Mouse (Mus musculus) lung, adult 18-20 months (tissue): ENCODE results near the gene Rassf8.

Experiments
- DNase-seq, 2 experiments: peaks; one replicate each; pipeline ENCODE4 v3.0.0; 2022; ENCODE audit warnings: mixed read lengths in 2 of 2

The Rassf8 gene

GRCm38 (mm10) chr6:145747671-145748640 is 1.4 kb downstream of the Rassf8 start:
- DNase-seq: no peak

DNA sequence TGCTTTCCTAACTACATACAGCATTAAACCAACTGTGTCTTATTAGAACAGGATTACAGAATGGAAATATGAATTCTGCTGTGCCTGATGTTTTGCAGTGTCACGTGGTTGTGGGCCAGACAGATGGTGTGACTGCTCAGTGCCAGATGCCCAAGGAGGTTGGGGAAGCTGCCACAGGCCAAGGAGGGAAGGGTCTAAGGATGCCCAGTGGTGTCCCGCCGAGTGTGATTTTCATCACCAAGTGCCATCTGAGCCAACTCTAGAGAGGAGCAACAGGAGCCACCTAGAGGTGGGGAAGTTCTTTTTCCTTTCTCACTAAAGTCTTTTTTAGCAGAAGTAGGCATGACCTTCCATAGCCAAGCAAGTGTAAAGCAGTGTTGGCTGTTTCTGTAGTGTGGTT is 3.8 kb downstream of the Rassf8 start:
- DNase-seq: no peak

DNA sequence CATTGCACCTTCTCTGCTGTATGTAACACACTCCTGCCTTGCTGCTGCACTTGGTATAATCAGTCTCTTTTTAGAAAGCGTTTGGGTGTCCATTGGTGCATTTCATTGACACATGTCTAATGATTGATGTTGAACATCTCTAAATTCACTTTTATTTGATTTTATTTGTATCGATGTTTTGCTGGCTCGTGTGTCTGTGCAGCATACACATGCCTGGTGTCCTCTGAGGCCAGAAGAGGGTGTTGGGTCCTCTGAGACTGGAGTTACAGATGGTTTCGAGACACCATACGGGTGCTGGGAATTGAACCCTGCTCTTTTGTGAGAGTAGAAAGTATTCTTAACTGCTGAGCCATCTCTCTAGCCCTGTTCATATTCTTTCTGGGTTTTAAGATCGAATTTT is 6.7 kb downstream of the Rassf8 start:
- DNase-seq: no peak

DNA sequence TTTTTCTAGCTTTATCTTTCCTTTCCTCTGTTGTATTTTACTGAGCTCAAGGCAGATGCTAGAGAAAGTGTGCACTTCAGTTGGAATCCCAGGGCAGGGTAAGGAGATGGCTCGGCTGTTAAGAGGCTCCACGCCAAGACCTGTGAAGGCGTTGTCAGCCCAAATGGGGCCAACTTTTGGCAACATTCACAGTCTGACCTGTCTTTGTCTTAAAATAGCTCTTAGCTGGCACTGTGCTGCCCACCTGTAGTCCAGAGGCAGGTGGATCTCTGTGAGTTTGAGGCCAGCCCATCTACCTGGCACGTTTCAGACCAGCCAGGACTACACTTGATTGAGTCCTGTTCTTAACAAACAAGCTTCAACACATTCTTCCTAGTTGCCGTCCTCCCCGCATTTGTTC is 7.9 kb downstream of the Rassf8 start:
- no peak for DNase-seq

DNA sequence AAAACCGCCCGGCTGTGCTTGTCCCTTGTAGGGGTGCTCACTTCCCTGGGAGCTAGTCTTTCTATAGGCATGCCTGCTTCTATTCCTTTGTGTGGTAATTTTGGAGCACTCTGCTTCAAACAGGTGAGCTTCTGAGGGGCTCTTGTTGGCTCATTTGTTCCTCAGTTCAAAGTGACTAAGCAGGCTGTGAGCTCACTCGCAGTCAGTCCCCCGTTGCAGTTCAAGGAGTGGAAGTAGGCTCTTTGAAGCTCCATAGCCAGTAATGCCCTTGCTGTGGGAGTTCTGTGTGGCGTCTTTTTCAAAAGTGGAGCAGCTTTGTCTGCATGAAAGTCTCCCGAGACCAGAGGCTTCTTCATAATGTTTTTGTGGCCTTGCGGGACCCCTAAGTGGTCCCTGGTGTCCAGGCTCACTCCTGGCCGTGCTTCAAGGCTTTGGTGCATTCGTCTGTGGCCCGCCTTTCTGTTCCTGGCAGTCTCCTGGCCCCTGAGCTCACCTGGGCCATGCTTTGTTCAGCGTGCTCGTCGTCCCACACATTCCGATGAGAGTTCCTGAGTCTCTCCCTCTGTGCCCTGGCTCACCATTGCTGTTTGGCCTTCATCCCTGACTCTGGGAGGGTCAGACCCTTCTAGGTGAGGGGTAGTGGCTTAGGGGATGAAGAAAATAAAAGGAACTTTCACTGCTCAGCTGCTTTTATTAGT is 9.5 kb downstream of the Rassf8 start:
- no peak for DNase-seq

DNA sequence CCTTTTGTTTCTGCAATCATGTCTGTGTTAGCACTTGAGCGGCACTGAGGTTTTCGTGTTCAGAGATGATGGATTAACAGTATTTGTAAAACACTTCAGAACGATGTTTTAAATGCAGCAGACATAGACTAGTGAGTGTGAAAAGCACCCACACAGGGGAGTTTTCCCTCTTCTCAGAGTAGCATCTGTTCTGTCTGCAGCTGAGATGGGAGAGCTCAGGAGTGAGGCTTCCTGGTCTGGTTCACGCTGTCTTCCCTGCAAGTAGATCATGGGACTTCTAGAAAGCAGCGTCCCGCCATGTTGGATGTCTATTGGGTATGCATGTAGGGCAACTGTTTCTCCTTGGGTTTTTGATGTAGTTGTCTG is 10.1 kb downstream of the Rassf8 start:
- no peak for DNase-seq

DNA sequence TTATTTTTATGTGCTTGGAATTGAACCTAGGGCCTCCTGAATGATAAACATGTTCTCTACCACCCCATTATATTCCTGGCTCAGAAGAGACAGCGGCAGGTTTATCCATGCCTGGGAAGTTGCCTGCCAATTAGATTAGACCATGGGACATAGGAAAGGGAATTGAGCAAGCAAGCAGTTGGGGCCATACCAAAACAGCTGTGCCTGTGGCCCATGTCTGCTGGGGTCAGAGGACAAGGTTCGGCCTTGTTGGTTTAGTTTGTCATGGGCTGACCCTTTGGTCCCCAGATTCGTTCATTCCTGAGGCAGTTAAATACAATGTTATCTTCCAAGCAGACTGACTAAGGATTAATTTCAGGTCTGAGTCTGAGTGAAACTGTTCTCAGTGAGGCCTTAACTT is 10.8 kb downstream of the Rassf8 start:
- DNase-seq: no peak

GRCm38 (mm10) chr6:145758685-145759084 is 12.1 kb downstream of the Rassf8 start:
- DNase-seq: no peak

DNA sequence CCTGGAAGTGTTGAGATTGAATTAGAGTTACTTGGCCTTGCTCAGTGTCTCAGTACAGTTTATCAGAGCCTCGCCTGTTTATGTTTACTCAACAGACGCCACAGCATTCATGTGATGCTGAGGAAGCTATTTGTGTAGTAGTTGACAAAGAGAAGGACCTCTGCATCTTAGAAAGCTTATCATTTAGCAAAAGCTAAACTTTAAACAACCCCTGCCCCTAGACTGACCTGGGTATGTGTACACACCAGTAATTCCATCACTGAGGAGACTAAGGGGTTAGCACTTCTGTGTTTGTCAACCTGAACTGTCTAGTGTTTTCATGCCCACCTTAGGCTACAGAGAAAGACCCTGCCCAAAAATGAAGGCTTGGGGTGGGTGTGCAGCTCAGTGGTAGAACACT is 12.9 kb downstream of the Rassf8 start:
- DNase-seq: no peak

- no peak for DNase-seq
Measured at GRCm38 (mm10) chr6:145760246-145761016, 13.9 kb downstream of the Rassf8 start.

DNA sequence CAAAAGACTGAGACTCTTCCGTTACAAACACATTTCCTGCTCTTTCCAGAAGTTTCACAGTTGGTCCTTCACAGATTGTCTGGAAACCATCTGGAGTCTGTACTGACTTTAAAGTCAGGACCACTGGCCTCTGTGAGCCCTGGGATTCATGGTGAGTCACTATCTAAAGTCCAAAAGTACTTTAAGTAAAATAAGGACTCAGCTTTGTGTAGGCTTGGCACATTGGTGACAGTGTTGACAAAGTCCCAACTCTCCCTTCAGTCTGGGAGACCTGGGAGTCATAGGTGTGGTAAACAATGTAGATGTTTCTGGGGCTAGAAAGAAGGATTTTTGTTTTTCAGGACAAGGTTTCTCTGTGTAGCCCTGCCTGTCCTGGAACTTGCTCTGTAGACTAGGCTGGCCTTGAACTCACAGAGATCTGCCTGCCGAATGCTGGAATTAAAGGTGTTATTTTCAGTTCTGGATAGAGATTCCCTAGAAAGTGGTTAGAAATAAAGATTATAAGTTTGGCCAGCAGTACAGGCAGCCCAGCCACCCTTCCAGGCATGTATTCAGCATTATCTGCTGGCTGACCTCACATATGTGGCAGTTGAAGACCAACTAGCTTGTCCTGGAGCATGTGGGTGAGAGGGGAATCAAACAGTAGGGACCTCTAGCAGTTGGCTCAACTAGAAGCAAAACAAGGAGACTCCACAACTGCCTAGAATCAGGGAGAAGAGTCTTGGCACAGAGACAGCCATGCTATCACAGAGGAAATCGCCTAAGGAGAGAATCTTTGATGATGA is 14.8 kb downstream of the Rassf8 start:
- no peak for DNase-seq

- DNase-seq: no peak
Measured at GRCm38 (mm10) chr6:145762016-145762415, 15.5 kb downstream of the Rassf8 start.

DNA sequence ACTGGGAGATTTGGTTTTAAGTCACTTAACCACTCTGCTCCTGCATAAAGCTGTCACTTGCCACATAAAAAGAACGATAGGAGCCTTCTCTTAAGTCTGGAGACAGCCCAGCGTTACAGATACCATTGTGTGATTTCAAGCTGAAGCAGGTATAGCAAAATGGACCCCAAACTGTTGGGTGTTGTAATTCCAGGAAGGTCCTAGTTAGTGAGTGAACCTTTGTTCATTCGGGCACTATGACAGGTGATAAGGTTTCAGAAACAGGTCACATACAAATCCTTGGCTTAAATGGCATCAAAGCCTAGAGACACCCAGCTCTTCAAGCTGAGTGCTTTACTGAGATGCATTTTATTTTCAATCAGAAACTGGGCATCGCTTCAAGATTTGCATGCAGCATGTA is 16.5 kb downstream of the Rassf8 start:
- no peak for DNase-seq

GRCm38 (mm10) chr6:145765011-145765410 is 18.5 kb downstream of the Rassf8 start:
- DNase-seq: no peak

DNA sequence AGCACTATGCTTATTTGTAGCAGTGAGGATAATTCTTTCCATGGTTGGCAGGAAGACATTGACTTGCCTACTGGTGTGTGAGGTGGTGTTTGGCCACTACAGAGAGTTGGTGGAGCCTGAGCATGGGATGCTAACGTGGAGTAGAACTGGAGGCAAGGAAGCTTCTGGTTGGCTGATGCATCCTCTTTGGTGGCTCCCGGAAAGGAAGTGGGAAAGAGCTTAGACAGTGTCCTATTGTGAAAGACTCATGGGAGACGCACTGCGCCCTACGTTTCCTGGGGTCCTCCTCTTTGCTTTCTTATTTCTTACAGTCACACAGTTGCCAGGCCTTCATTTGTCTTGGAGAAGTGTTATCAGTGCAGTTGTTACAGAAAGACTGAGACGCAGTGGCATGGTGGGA is 20.4 kb downstream of the Rassf8 start:
- no peak for DNase-seq

DNA sequence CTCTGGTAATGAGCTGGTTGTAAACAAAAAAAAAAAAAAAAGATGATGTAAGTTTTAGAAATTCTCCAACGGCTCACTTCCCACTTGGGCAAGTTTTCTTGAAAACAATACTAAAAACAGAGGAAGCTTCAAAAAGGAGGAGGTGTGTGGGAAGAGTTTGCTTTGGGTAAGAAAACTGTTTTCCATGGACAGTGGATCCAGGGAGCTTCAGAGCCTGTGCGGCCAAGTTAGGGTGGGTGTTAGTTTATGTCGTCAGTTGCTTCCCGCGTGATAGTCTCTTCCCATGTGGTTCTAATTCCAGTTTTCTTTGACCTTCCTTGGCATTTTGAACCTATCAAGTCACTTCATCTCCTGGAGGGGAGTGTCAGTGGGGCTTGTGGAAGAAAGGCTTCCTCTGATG is 21.1 kb downstream of the Rassf8 start:
- DNase-seq: no peak

- DNase-seq: peak; percentile 87 to 90
Measured at GRCm38 (mm10) chr6:145768671-145769292, 22.2 kb downstream of the Rassf8 start.

DNA sequence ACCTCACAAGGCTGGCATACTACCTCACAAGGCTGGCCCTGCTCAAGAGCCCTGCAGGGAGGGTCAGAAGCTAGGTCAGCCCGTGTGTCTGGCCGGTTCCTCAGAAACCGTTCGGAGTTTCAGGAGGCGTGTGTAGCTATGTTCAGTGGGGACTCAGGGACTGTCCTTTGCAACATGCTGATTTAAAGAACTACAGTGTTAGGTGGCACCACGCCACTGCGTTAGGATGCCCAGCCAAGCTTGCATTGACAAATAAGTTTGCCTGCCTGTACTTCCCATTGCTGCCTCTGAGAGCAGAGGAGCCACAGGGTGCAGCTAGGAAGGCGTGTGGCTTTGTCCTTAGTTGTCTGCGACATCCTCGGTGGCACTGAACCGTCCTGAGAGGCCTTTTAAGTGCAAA is 23.3 kb downstream of the Rassf8 start:
- DNase-seq: no peak

- DNase-seq: no peak
Measured at GRCm38 (mm10) chr6:145770272-145771000, 23.9 kb downstream of the Rassf8 start.

- DNase-seq: no peak
Measured at GRCm38 (mm10) chr6:145774436-145774835, 27.9 kb downstream of the Rassf8 start.

- no peak for DNase-seq
Measured at GRCm38 (mm10) chr6:145776241-145776640, 29.7 kb downstream of the Rassf8 start.
